Mouse (Mus musculus) testis, postnatal 14 days (tissue): ENCODE results near the gene Fsd1l.
"Not testable (repeated sequence)": the region's sequence is repeated elsewhere in the genome, so short reads cannot be mapped to it uniquely, and the experiment has no call there.

Experiments
- DNase-seq: peaks from one replicate; pipeline ENCODE4 v3.0.0; 2021; ENCODE audit warnings: low spot score

Fsd1l gene

GRCm38 (mm10) chr4:53630963-53631315, 332 bp upstream of the Fsd1l start:
- DNase-seq = no peak

GRCm38 (mm10) chr4:53632011-53632349, 709 bp downstream of the Fsd1l start:
- DNase-seq = no peak

- no peak for DNase-seq
Measured at GRCm38 (mm10) chr4:53635336-53635735, 4.1 kb downstream of the Fsd1l start.

GRCm38 (mm10) chr4:53637269-53637909, 6.1 kb downstream of the Fsd1l start:
- no peak for DNase-seq

GRCm38 (mm10) chr4:53638549-53639123, 7.4 kb downstream of the Fsd1l start:
- no peak for DNase-seq

- DNase-seq = no peak
Measured at GRCm38 (mm10) chr4:53658029-53658428, 26.8 kb downstream of the Fsd1l start.

- no peak for DNase-seq
Measured at GRCm38 (mm10) chr4:53660711-53661110, 29.4 kb downstream of the Fsd1l start.

- DNase-seq = no peak
Measured at GRCm38 (mm10) chr4:53682092-53682491, 50.8 kb downstream of the Fsd1l start.

GRCm38 (mm10) chr4:53688965-53689364, 57.7 kb downstream of the Fsd1l start:
- no peak for DNase-seq

- DNase-seq = no peak
Measured at GRCm38 (mm10) chr4:53691418-53691817, 60.1 kb downstream of the Fsd1l start.

GRCm38 (mm10) chr4:53709166-53709565, 77.9 kb downstream of the Fsd1l start:
- DNase-seq = not testable (repeated sequence)

GRCm38 (mm10) chr4:53710021-53710420, 78.8 kb downstream of the Fsd1l start:
- no peak for DNase-seq

- no peak for DNase-seq
Measured at GRCm38 (mm10) chr4:53710555-53711328, 79.5 kb downstream of the Fsd1l start.

GRCm38 (mm10) chr4:53713704-53714050, 82.4 kb downstream of the Fsd1l start, which contains the start of gene Fktn:
Gene Fktn (plus strand): TSS chr4:53713998.
- no peak for DNase-seq

GRCm38 (mm10) chr4:53714051-53714814, 83.0 kb downstream of the Fsd1l start:
- DNase-seq = peak; percentile 91

- no peak for DNase-seq
Measured at GRCm38 (mm10) chr4:53715977-53716376, 84.7 kb downstream of the Fsd1l start.

- DNase-seq = no peak
Measured at GRCm38 (mm10) chr4:53717546-53717945, 86.3 kb downstream of the Fsd1l start.

- DNase-seq = no peak
Measured at GRCm38 (mm10) chr4:53718261-53718660, 87.0 kb downstream of the Fsd1l start.

- no peak for DNase-seq
Measured at GRCm38 (mm10) chr4:53722506-53722905, 91.2 kb downstream of the Fsd1l start.

- DNase-seq = not testable (repeated sequence)
Measured at GRCm38 (mm10) chr4:53726100-53726499, 94.8 kb downstream of the Fsd1l start.

- no peak for DNase-seq
Measured at GRCm38 (mm10) chr4:53728121-53728520, 96.8 kb downstream of the Fsd1l start.

- no peak for DNase-seq
Measured at GRCm38 (mm10) chr4:53738956-53739616, 107.8 kb downstream of the Fsd1l start.
